Mouse (Mus musculus): ENCODE measurements around the gene Itga9.

- TF ChIP-seq POLR2A (IDR thresholded peaks at IDR 0.05; ENCODE audit: low read depth, low read length) = no peak
- TF ChIP-seq CTCF (conservative IDR thresholded peaks at IDR 0.05; ENCODE audit: insufficient read depth, insufficient read length, low read depth, low read length) = no peak
These were observed 315.4 kb downstream of the Itga9 start for GRCm38 (mm10) chr9:118921926-118922325.
